ENCODE assay signal across 8 mouse cellular contexts in genomic region chrX:71815631-71816345, GRCm38 (mm10). TPM values are rescaled to one million over a fixed set of nuclear protein-coding genes. Genes with fewer than 3 reads are reported as not detected.
DNase-seq lines count a peak whose midpoint lies in the region; ATAC-seq and TF ChIP-seq lines count a peak whose summit lies in the region.

Gene Vma21, plus strand, starts transcription at chrX:71815924.

- TF ChIP-seq CTCF in forebrain, postnatal 0 days (IDR thresholded peaks at IDR 0.05; ENCODE audit: low read depth) = no peak

- peak within 1 kb of the TSS; percentile 50 for H3K4me2 ChIP-seq in forebrain, postnatal 0 days (ENCODE audit: low read depth)
- H3K4me2 ChIP-seq in hindbrain, embryonic 13.5 days = peak within 1 kb of the TSS; percentile 55
- H3K4me2 ChIP-seq in midbrain, embryonic 13.5 days (replicated peaks) = peak within 1 kb of the TSS; percentile 60

- H3K27ac ChIP-seq in forebrain, postnatal 0 days (ENCODE audit: low read depth, low read length) = peak within 1 kb of the TSS; percentile 83
- peak within 1 kb of the TSS; percentile 91 for H3K27ac ChIP-seq in hindbrain, embryonic 13.5 days
- peak within 1 kb of the TSS; percentile 90 for H3K27ac ChIP-seq in midbrain, embryonic 13.5 days

- H3K36me3 ChIP-seq in forebrain, postnatal 0 days (ENCODE audit: insufficient read depth) = no peaks in the 10 kb centered on the region
- no peaks in the 10 kb centered on the region for H3K36me3 ChIP-seq in hindbrain, embryonic 13.5 days
- no peaks in the 10 kb centered on the region for H3K36me3 ChIP-seq in midbrain, embryonic 13.5 days

- peak; percentile 3 for DNase-seq in ovary, postnatal 14 days (ENCODE audit: low spot score)
- DNase-seq in ovary, postnatal 10 days (ENCODE audit: low spot score) = no peak
- no peak for DNase-seq in forebrain, postnatal 0 days
- DNase-seq in left cerebral cortex, postnatal 25 days (ENCODE audit: low spot score in 2 of 2) = no peak
- no peak for DNase-seq in natural killer cell, adult 2 months (ENCODE audit: low spot score in 2 of 2)

- H3K9ac ChIP-seq in forebrain, postnatal 0 days = peak within 1 kb of the TSS; percentile 75
- H3K9ac ChIP-seq in hindbrain, embryonic 13.5 days = peak within 1 kb of the TSS; percentile 82
- H3K9ac ChIP-seq in midbrain, embryonic 13.5 days (replicated peaks) = peak within 1 kb of the TSS; percentile 80

- 33% methylated on average over 12 of the region's 12 CpGs for WGBS in forebrain, postnatal 0 days
- WGBS in hindbrain, embryonic 13.5 days = 35% methylated on average over 12 of the region's 12 CpGs
- 34% methylated on average over 12 of the region's 12 CpGs for WGBS in midbrain, embryonic 13.5 days

- H3K4me1 ChIP-seq in forebrain, postnatal 0 days (ENCODE audit: insufficient read depth) = peaks cover 3% of the 10 kb centered on the region; the same call in 1 of the 2 replicates
- H3K4me1 ChIP-seq in hindbrain, embryonic 13.5 days (replicated peaks) = peaks cover 5% of the 10 kb centered on the region; the same call in 1 of the 2 replicates
- peaks cover 12% of the 10 kb centered on the region for H3K4me1 ChIP-seq in midbrain, embryonic 13.5 days (replicated peaks)

- peak; percentile 31 for ATAC-seq in cerebellum, adult (ENCODE audit: insufficient number of reproducible peaks, low FRiP score, low TSS enrichment)
- no peak; the same call in 1 of the 2 replicates for ATAC-seq in forebrain, postnatal 0 days
- ATAC-seq in hindbrain, embryonic 13.5 days (ENCODE audit: low FRiP score) = peak; percentile 37
- ATAC-seq in midbrain, embryonic 13.5 days = peak; percentile 2; the same call in 1 of the 2 replicates

- H3K27me3 ChIP-seq in forebrain, postnatal 0 days (ENCODE audit: insufficient read depth, low read length) = no peaks in the 10 kb centered on the region
- H3K27me3 ChIP-seq in hindbrain, embryonic 13.5 days = no peaks in the 10 kb centered on the region
- no peaks in the 10 kb centered on the region for H3K27me3 ChIP-seq in midbrain, embryonic 13.5 days

- intact Hi-C loops in left cerebral cortex, postnatal 25 days (cut with DNase I) = loop anchor here (10.0 kb wide), 1 partner anchor 261 kb away; the partner anchor contains the start of gene Hmgb3

- H3K9me3 ChIP-seq in forebrain, postnatal 0 days (ENCODE audit: low read length) = no peaks in the 10 kb centered on the region
- no peaks in the 10 kb centered on the region for H3K9me3 ChIP-seq in hindbrain, embryonic 13.5 days
- no peaks in the 10 kb centered on the region for H3K9me3 ChIP-seq in midbrain, embryonic 13.5 days

- peak within 1 kb of the TSS; percentile 59 for H3K4me3 ChIP-seq in forebrain, postnatal 0 days (ENCODE audit: low read depth, low read length)
- H3K4me3 ChIP-seq in hindbrain, embryonic 13.5 days = peak within 1 kb of the TSS; percentile 63
- H3K4me3 ChIP-seq in midbrain, embryonic 13.5 days (replicated peaks) = peak within 1 kb of the TSS; percentile 67

RNA-seq across cellular contexts. Expression of gene Vma21, which starts in this region (rescaled TPM):
- 18.3 and 22.8 TPM in 2 replicates for total RNA-seq in forebrain, postnatal 0 days (2014; rRNA removed)
- 57.4 and 70.3 TPM in 2 replicates for polyA plus RNA-seq in forebrain, postnatal 0 days (2015; fragmentation: Nextera tagmentation; extraction: Ambion mirVana)
- 53.1 and 60.3 TPM in 2 replicates for polyA plus RNA-seq in hindbrain, embryonic 13.5 days (2015; fragmentation: Nextera tagmentation; extraction: Ambion mirVana)
- total RNA-seq in left cerebral cortex, postnatal 25 days (2021) = 10 to 100 TPM; 29.8 to 34.9 TPM
- 54.5 and 60.6 TPM in 2 replicates for polyA plus RNA-seq in midbrain, embryonic 13.5 days (2015; fragmentation: Nextera tagmentation; extraction: Ambion mirVana)
